Mouse (Mus musculus) liver, adult 2 months (tissue): ENCODE results near the gene Atxn7l3. TPM values are rescaled to one million over a fixed set of nuclear protein-coding genes. Genes with fewer than 3 reads are reported as not detected.
A peak's percentile ranks its signal among the peaks of the same experiment; 100 is the strongest.

Experiments used
- DNase-seq: peaks from one replicate; pipeline ENCODE4 v3.0.0-alpha.2; 2011; ENCODE audit warnings: low read depth, low spot score; ENCODE audit errors: extremely low read depth
- H3K27ac ChIP-seq: fragments of 200-500 bp; replicated peaks from 2 replicates; pipeline ENCODE4 v1.5.1; 2012; ENCODE audit warnings: low read depth, mild to moderate bottlenecking, control low read depth, inconsistent platforms, low read length; ENCODE audit not compliant: insufficient read depth
- H3K27me3 ChIP-seq: fragments of 200-500 bp; 2 replicates; pipeline ENCODE4 v1.6.1; 2012; ENCODE audit warnings: mild to moderate bottlenecking, moderate library complexity, low read length, inconsistent platforms; ENCODE audit not compliant: control insufficient read depth, insufficient read depth
- H3K36me3 ChIP-seq: fragments of 200-500 bp; 2 replicates; pipeline ENCODE4 v1.6.1; 2012; ENCODE audit warnings: low read length, inconsistent platforms; ENCODE audit not compliant: control insufficient read depth, insufficient read depth
- H3K4me1 ChIP-seq: fragments of 200-500 bp; 2 replicates; pipeline ENCODE4 v1.6.1; 2011; ENCODE audit warnings: low read length; ENCODE audit not compliant: control insufficient read depth, insufficient read depth
- H3K4me3 ChIP-seq: fragments of 200-500 bp; 2 replicates; pipeline ENCODE4 v1.5.1; 2011; ENCODE audit warnings: low read depth, mild to moderate bottlenecking, control low read depth, low read length, moderate library complexity; ENCODE audit not compliant: insufficient read depth
- H3K79me2 ChIP-seq: fragments of 200-500 bp; 2 replicates; pipeline ENCODE4 v1.6.1; 2012; ENCODE audit warnings: inconsistent platforms, mild to moderate bottlenecking, low read length, moderate library complexity; ENCODE audit not compliant: control insufficient read depth, insufficient read depth
- H3K9ac ChIP-seq: fragments of 200-500 bp; 2 replicates; pipeline ENCODE4 v1.6.1; 2012; ENCODE audit warnings: low read depth, mild to moderate bottlenecking, control low read depth, inconsistent platforms, low read length
- CTCF ChIP-seq: fragments of 200-500 bp; IDR thresholded peaks from 2 replicates; pipeline ENCODE4 v1.5.1; 2011; ENCODE audit warnings: low read depth, low read length, control low read depth
- POLR2A ChIP-seq: fragments of 200-500 bp; IDR thresholded peaks from 2 replicates; pipeline ENCODE4 v1.6.1; 2011; ENCODE audit warnings: low read length, control low read depth; ENCODE audit not compliant: insufficient read depth; ENCODE audit errors: extremely low read depth
- WGBS: fragments of 180-500 bp; shearing (Covaris S2); methylation state at CpG from one replicate; pipeline ENCODE4 v1.1.7; 2018; 5-methylcytosine and 5-hydroxymethylcytosine counted together
- polyA plus RNA-seq: library from polyadenylated mRNA; depleted of rRNA; stranded (reverse); fragments of >200 nt; gene quantifications from 2 replicates; pipeline ENCODE4 v1.2.3, GENCODE M21; 2012
- total RNA-seq: library from RNA; depleted of rRNA; stranded (reverse); fragments of >200 nt; gene quantifications from 2 replicates; pipeline ENCODE4 v1.2.3, GENCODE M21; 2014

Atxn7l3 gene
- total and polyA plus RNA-seq, 2 experiments = 7.1 to 20.6 TPM

GRCm38 (mm10) chr11:102312586-102312985, 16.2 kb upstream of the Atxn7l3 start:
- no peak overlapping the region for H3K9ac ChIP-seq
- H3K27me3 ChIP-seq = no peaks in the 10 kb centered on the region
- peaks cover 8% of the 10 kb centered on the region for H3K4me1 ChIP-seq
- no peak overlapping the region for H3K27ac ChIP-seq
- H3K4me3 ChIP-seq = no peak overlapping the region
- DNase-seq = no peak
- 94% methylated on average over 6 of the region's 6 CpGs for WGBS
- peaks cover 14% of the 10 kb centered on the region for H3K36me3 ChIP-seq
- TF ChIP-seq POLR2A (no peak), CTCF (no peak)
- peaks cover 14% of the 10 kb centered on the region for H3K79me2 ChIP-seq

- Histone ChIP-seq H3K9ac (no peak overlapping the region), H3K4me3 (no peak overlapping the region), H3K4me1 (peaks cover 8% of the 10 kb centered on the region), H3K36me3 (peaks cover 19% of the 10 kb centered on the region), H3K79me2 (peaks cover 8% of the 10 kb centered on the region), H3K27me3 (no peaks in the 10 kb centered on the region), H3K27ac (no peak overlapping the region)
- WGBS = 94% methylated on average over 4 of the region's 4 CpGs
- no peak for DNase-seq
- no peak for TF ChIP-seq CTCF
- TF ChIP-seq POLR2A = no peak
Observed at GRCm38 (mm10) chr11:102311966-102312365, 15.5 kb upstream of the Atxn7l3 start.

- Histone ChIP-seq H3K36me3 (peaks cover 19% of the 10 kb centered on the region), H3K4me1 (peaks cover 5% of the 10 kb centered on the region), H3K4me3 (peak overlapping the region; percentile 22), H3K27me3 (no peaks in the 10 kb centered on the region), H3K79me2 (peaks cover under 1% of the 10 kb centered on the region; the same call in 1 of the 2 replicates), H3K9ac (peak overlapping the region; percentile 46), H3K27ac (peak overlapping the region; percentile 56; the same call in 1 of the 2 replicates)
- TF ChIP-seq CTCF = no peak
- TF ChIP-seq POLR2A = no peak
- peak; percentile 59 for DNase-seq
- 43% methylated on average over 38 of the region's 38 CpGs for WGBS
Observed at GRCm38 (mm10) chr11:102310768-102311695, 14.6 kb upstream of the Atxn7l3 start.

- Histone ChIP-seq H3K4me1 (peaks cover 4% of the 10 kb centered on the region), H3K4me3 (peak overlapping the region; percentile 54), H3K9ac (peak overlapping the region; percentile 62), H3K79me2 (no peaks in the 10 kb centered on the region), H3K36me3 (peaks cover 19% of the 10 kb centered on the region), H3K27me3 (no peaks in the 10 kb centered on the region), H3K27ac (peak overlapping the region; percentile 56)
- 75% methylated on average over 22 of the region's 22 CpGs for WGBS
- no peak for TF ChIP-seq CTCF
- no peak for TF ChIP-seq POLR2A
- no peak for DNase-seq
Observed at GRCm38 (mm10) chr11:102309821-102310617, 13.6 kb upstream of the Atxn7l3 start.

GRCm38 (mm10) chr11:102308979-102309378, 12.5 kb upstream of the Atxn7l3 start:
- peaks cover 12% of the 10 kb centered on the region for H3K36me3 ChIP-seq
- peak; percentile 77 for DNase-seq
- TF ChIP-seq POLR2A (no peak), CTCF (peak; percentile 91)
- 16% methylated on average over 27 of the region's 27 CpGs for WGBS
- peak overlapping the region; percentile 23; the same call in 1 of the 2 replicates for H3K27ac ChIP-seq
- H3K9ac ChIP-seq = peak overlapping the region; percentile 62
- H3K4me1 ChIP-seq = peaks cover 4% of the 10 kb centered on the region
- H3K79me2 ChIP-seq = no peaks in the 10 kb centered on the region
- H3K4me3 ChIP-seq = peak overlapping the region; percentile 54
- H3K27me3 ChIP-seq = no peaks in the 10 kb centered on the region
